Mouse (Mus musculus) embryonic stem cell, embryonic (primary cell): Measurements from ENCODE around the gene Nme2.
"Not testable (repeated sequence)": the region's sequence is repeated elsewhere in the genome, so short reads cannot be mapped to it uniquely, and the experiment has no call there.

ENCODE experiments used
- CTCF ChIA-PET, 4 experiments: fragments of 300-600 bp in 2 of 4; fragments of 350-600 bp in 2 of 4; sonication (Branson Sonifier 250); formaldehyde crosslinking; loops; one replicate each; lab custom pipeline; 2022; ENCODE audit warnings: inconsistent platforms in 2 of 4; lab: Charles Lee
- POLR2A ChIA-PET, 4 experiments: fragments of 300-600 bp in 2 of 4; fragments of 350-600 bp in 2 of 4; sonication (Branson Sonifier 250); formaldehyde crosslinking; loops; one replicate each; lab custom pipeline; 2022; ENCODE audit warnings: antibody characterized with exemption in 4 of 4, inconsistent platforms in 1 of 4; lab: Charles Lee

Nme2 gene

GRCm38 (mm10) chr11:93952376-93952775, 3.7 kb downstream of the Nme2 start:
- CTCF ChIA-PET, result interaction anchor here in 1 of 4 experiments (0.6 kb wide), 1 partner anchor 987 kb away, joined by 5 read pairs; no protein-coding TSS in a partner anchor
- POLR2A ChIA-PET, result interaction anchor here in 2 of 4 experiments (1.0 to 12.6 kb wide), 10 partner anchors 8 to 259 kb away, joined by 3 to 166 read pairs (median 6); partner anchors contain the start of genes Gm20390 (in 2 of the 2), Nme1 (in 2 of the 2), Tob1 (in 2 of the 2) and Mbtd1 (in 1 of the 2)

- POLR2A ChIA-PET, result interaction anchor here in 3 of 4 experiments (0.9 to 12.6 kb wide), 13 partner anchors 9 to 261 kb away, joined by 3 to 166 read pairs (median 5); partner anchors contain the start of genes Gm20390 (in 2 of the 3), Nme1 (in 2 of the 3), Mbtd1 (in 1 of the 3) and Tob1 (in 1 of the 3)
- CTCF ChIA-PET, result interaction anchor here in 2 of 4 experiments (0.6 to 1.2 kb wide), 2 partner anchors 63 to 178 kb away, joined by 3 read pairs; no protein-coding TSS in a partner anchor
Observed at GRCm38 (mm10) chr11:93950045-93950444, 6.0 kb downstream of the Nme2 start.

DNA sequence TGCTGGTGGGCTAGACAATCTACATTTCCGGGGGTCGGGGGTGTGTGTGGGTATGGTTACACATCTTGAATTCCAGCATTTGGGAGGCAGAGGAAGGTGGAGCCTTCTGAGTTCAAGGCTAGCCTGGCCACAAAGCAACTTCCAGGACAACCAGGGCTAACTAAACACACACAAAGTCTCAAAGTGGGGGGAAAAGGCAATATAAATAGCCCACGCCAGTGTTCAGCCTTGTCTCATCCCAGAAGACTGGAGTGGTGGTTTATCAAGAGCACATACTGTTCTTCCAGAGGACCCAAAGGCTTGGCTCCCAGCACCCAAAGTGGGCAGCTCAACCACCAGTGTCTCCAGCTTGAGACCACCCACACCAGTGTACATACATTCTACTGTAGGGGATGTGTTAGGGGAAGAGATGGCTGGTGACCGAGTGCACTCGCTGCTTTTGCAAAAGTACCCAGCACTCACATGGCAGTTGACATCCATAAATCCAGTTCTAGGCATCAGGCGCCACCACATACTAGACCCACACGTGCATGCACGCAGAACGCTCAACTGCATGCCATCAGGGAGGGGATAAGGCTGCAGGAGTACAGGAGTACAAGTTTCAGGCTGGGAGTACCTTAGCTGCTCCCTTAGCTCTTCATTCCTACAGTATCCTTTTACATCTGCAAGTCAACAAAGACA, 7.0 kb downstream of the Nme2 start:
- CTCF ChIA-PET, result interaction anchor here in 2 of 4 experiments (0.6 to 1.2 kb wide), 2 partner anchors 179 to 193 kb away, joined by 3 read pairs; no protein-coding TSS in a partner anchor
- POLR2A ChIA-PET, result interaction anchor here in 3 of 4 experiments (0.7 to 12.6 kb wide), 17 partner anchors 8 to 262 kb away, joined by 3 to 166 read pairs (median 3); partner anchors contain the start of genes Gm20390 (in 2 of the 3), Nme1 (in 2 of the 3), Mbtd1 (in 1 of the 3) and Nme2 (in 1 of the 3)

- ChIA-PET POLR2A (interaction anchor here in 2 of 4 experiments (0.7 to 12.6 kb wide), 5 partner anchors 9 to 25 kb away, joined by 3 to 166 read pairs (median 9); partner anchors contain the start of genes Gm20390 (in 1 of the 2), Nme1 (in 1 of the 2) and Nme2 (in 1 of the 2)), CTCF (no interaction called here)
Observed at GRCm38 (mm10) chr11:93944986-93945385, 11.1 kb downstream of the Nme2 start.

- ChIA-PET POLR2A (interaction anchor here in 3 of 4 experiments (0.9 to 2.0 kb wide), 9 partner anchors 8 to 270 kb away, joined by 3 to 23 read pairs (median 4); partner anchors contain the start of genes Gm20390 (in 1 of the 3), Nme1 (in 1 of the 3), Nme2 (in 1 of the 3) and Tob1 (in 1 of the 3)), CTCF (no interaction called here)
Observed at GRCm38 (mm10) chr11:93940906-93941305, 15.2 kb downstream of the Nme2 start.

DNA sequence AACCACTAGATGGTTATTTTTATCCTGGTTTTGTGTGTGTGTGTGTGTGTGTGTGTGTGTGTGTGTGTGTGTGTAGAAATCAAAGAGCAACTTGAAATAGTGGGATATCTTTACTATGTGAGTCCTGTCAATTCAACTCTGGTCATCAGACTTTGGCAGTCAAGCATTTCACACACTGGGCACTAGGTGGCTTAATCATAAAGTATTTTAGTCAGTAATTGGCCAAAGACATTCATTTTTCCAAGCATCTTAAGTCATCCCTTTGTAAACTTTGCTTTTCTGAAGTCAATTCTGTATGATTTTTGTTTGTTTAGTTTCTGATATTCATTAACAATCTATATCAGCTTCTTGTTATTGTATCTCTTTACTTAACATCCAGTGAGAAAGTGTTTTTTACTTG, 27.0 kb downstream of the Nme2 start:
- ChIA-PET CTCF (no interaction called here), POLR2A (interaction anchor here in 1 of 4 experiments (0.7 to 1.0 kb wide), 2 partner anchors 9 to 10 kb away, joined by 3 to 4 read pairs; no protein-coding TSS in a partner anchor)

- CTCF ChIA-PET, result not testable (repeated sequence)
- POLR2A ChIA-PET, result interaction anchor here in 1 of 4 experiments (0.6 to 3.1 kb wide), 2 partner anchors 12 to 28 kb away, joined by 4 to 9 read pairs; no protein-coding TSS in a partner anchor
Observed at GRCm38 (mm10) chr11:93915019-93915418, 41.0 kb downstream of the Nme2 start.

GRCm38 (mm10) chr11:93911603-93912002, 44.5 kb downstream of the Nme2 start:
- ChIA-PET CTCF (interaction anchor here in 1 of 4 experiments (0.6 kb wide), 1 partner anchor 176 kb away, joined by 3 read pairs; no protein-coding TSS in a partner anchor), POLR2A (interaction anchor here in 1 of 4 experiments (0.6 to 1.2 kb wide), 3 partner anchors 9 to 23 kb away, joined by 3 read pairs; no protein-coding TSS in a partner anchor)

GRCm38 (mm10) chr11:93908829-93909228, 47.2 kb downstream of the Nme2 start:
- POLR2A ChIA-PET, result interaction anchor here in 1 of 4 experiments (0.9 to 1.8 kb wide), 3 partner anchors 10 to 46 kb away, joined by 3 to 11 read pairs (median 3); no protein-coding TSS in a partner anchor
- CTCF ChIA-PET, result no interaction called here

DNA sequence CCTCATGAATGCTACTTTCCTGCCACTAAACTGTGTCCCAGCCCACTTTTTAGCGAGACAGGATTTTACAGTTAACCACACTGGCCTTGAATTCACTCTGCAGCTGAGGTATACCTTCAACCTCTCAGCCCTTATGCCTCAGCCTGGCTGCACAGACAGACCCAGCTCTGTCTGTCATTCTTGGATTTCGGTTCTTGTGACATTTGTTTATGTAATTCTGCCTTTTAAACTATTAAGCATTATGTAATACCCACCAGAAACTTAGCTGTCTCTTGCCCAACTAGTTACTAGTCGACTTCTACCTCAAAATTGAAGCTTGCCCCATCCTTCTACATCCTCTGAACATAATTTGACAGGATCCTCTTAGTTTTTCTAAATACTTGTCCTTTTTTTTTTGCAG, 48.2 kb downstream of the Nme2 start:
- POLR2A ChIA-PET, result interaction anchor here in 1 of 4 experiments (0.7 to 1.8 kb wide), 5 partner anchors 8 to 60 kb away, joined by 3 to 11 read pairs (median 3); partner anchors contain the start of genes Gm20390 and Nme1
- CTCF ChIA-PET, result interaction anchor here in 1 of 4 experiments (0.6 kb wide), 1 partner anchor 25 kb away, joined by 3 read pairs; no protein-coding TSS in a partner anchor

- CTCF ChIA-PET, result no interaction called here
- POLR2A ChIA-PET, result interaction anchor here in 2 of 4 experiments (0.6 to 1.7 kb wide), 3 partner anchors 9 to 111 kb away, joined by 4 to 9 read pairs (median 5); no protein-coding TSS in a partner anchor
Observed at GRCm38 (mm10) chr11:93906834-93907233, 49.2 kb downstream of the Nme2 start.
